Mouse (Mus musculus): Measurements from ENCODE around the gene Mark3. TPM values are rescaled to one million over a fixed set of nuclear protein-coding genes. Genes with fewer than 3 reads are reported as not detected.

Mark3 gene
- polyA plus RNA-seq, 1 experiment, result not detected

GRCm38 (mm10) chr12:111674850-111675486 lies 100.6 kb downstream of the Mark3 start:
- no peak for TF ChIP-seq POLR2A (IDR thresholded peaks at IDR 0.05; ENCODE audit: insufficient read depth, low read depth, low read length)
- TF ChIP-seq CTCF (IDR thresholded peaks at IDR 0.05; ENCODE audit: insufficient read depth, low read depth, low read length), result no peak

GRCm38 (mm10) chr12:111675797-111676580 lies 101.7 kb downstream of the Mark3 start:
- Histone ChIP-seq H3K27ac (ENCODE audit: insufficient read depth, low read depth, low read length) (no peak overlapping the region), H3K4me1 (ENCODE audit: control insufficient read depth, insufficient read depth, low read length) (peaks cover 39% of the 10 kb centered on the region), H3K4me3 (ENCODE audit: insufficient read depth, low read depth, low read length) (no peak overlapping the region)
- WGBS, result 90% methylated on average over 6 of the region's 6 CpGs
- TF ChIP-seq CTCF (IDR thresholded peaks at IDR 0.05; ENCODE audit: insufficient read depth, low read depth, low read length) (no peak), POLR2A (IDR thresholded peaks at IDR 0.05; ENCODE audit: insufficient read depth, low read depth, low read length) (no peak)

More at GRCm38 (mm10) chr12:111674850-111675486, 100.6 kb downstream of the Mark3 start:
- WGBS, result 60% methylated on average over 2 of the region's 2 CpGs
- Histone ChIP-seq H3K4me3 (ENCODE audit: insufficient read depth, low read depth, low read length) (no peak overlapping the region), H3K4me1 (ENCODE audit: control insufficient read depth, insufficient read depth, low read length) (peaks cover 29% of the 10 kb centered on the region), H3K27ac (ENCODE audit: insufficient read depth, low read depth, low read length) (no peak overlapping the region)

GRCm38 (mm10) chr12:111677421-111677820 lies 103.1 kb downstream of the Mark3 start:
- no peak for TF ChIP-seq CTCF (IDR thresholded peaks at IDR 0.05; ENCODE audit: insufficient read depth, low read depth, low read length)
- no peak for TF ChIP-seq POLR2A (IDR thresholded peaks at IDR 0.05; ENCODE audit: insufficient read depth, low read depth, low read length)
- H3K4me1 ChIP-seq (ENCODE audit: control insufficient read depth, insufficient read depth, low read length), result peaks cover 50% of the 10 kb centered on the region
- peak overlapping the region; percentile 84 for H3K4me3 ChIP-seq (ENCODE audit: insufficient read depth, low read depth, low read length)
- H3K27ac ChIP-seq (ENCODE audit: insufficient read depth, low read depth, low read length), result peak overlapping the region; percentile 99
- 1% methylated on average over 5 of the region's 5 CpGs for WGBS

- no peak for TF ChIP-seq CTCF (IDR thresholded peaks at IDR 0.05; ENCODE audit: insufficient read depth, low read depth, low read length)
- TF ChIP-seq POLR2A (IDR thresholded peaks at IDR 0.05; ENCODE audit: insufficient read depth, low read depth, low read length), result peak; percentile 73
- H3K4me1 ChIP-seq (ENCODE audit: control insufficient read depth, insufficient read depth, low read length), result peaks cover 50% of the 10 kb centered on the region
- H3K4me3 ChIP-seq (ENCODE audit: insufficient read depth, low read depth, low read length), result peak within 1 kb of the TSS; percentile 84
- WGBS, result under 1% methylated on average over 51 of the region's 51 CpGs
- H3K27ac ChIP-seq (ENCODE audit: insufficient read depth, low read depth, low read length), result peak within 1 kb of the TSS; percentile 99
These were observed 103.8 kb downstream of the Mark3 start, which contains the start of gene Trmt61a for GRCm38 (mm10) chr12:111677882-111678669. Trmt61a (plus strand) TSS chr12:111678105.

- Histone ChIP-seq H3K27ac (ENCODE audit: insufficient read depth, low read depth, low read length) (0 out of 2 replicates have a peak overlapping the region, but pooled peaks have one; percentile 21), H3K4me3 (ENCODE audit: insufficient read depth, low read depth, low read length) (peak overlapping the region; percentile 84), H3K4me1 (ENCODE audit: control insufficient read depth, insufficient read depth, low read length) (peaks cover 55% of the 10 kb centered on the region)
- TF ChIP-seq CTCF (IDR thresholded peaks at IDR 0.05; ENCODE audit: insufficient read depth, low read depth, low read length) (no peak), POLR2A (IDR thresholded peaks at IDR 0.05; ENCODE audit: insufficient read depth, low read depth, low read length) (no peak)
- 7% methylated on average over 13 of the region's 13 CpGs for WGBS
These were observed 104.3 kb downstream of the Mark3 start for GRCm38 (mm10) chr12:111678670-111678933.

- 45% methylated on average over 7 of the region's 7 CpGs for WGBS
- TF ChIP-seq CTCF (IDR thresholded peaks at IDR 0.05; ENCODE audit: insufficient read depth, low read depth, low read length) (no peak), POLR2A (IDR thresholded peaks at IDR 0.05; ENCODE audit: insufficient read depth, low read depth, low read length) (no peak)
- Histone ChIP-seq H3K27ac (ENCODE audit: insufficient read depth, low read depth, low read length) (peak overlapping the region; percentile 38), H3K4me3 (ENCODE audit: insufficient read depth, low read depth, low read length) (peak overlapping the region; percentile 84), H3K4me1 (ENCODE audit: control insufficient read depth, insufficient read depth, low read length) (peaks cover 59% of the 10 kb centered on the region)
These were observed 104.7 kb downstream of the Mark3 start for GRCm38 (mm10) chr12:111678997-111679396.

- WGBS, result 50% methylated on average over 13 of the region's 13 CpGs
- peak overlapping the region; percentile 100 for H3K27ac ChIP-seq (ENCODE audit: insufficient read depth, low read depth, low read length)
- peaks cover 71% of the 10 kb centered on the region for H3K4me1 ChIP-seq (ENCODE audit: control insufficient read depth, insufficient read depth, low read length)
- H3K4me3 ChIP-seq (ENCODE audit: insufficient read depth, low read depth, low read length), result no peak overlapping the region
- no peak for TF ChIP-seq CTCF (IDR thresholded peaks at IDR 0.05; ENCODE audit: insufficient read depth, low read depth, low read length)
- no peak for TF ChIP-seq POLR2A (IDR thresholded peaks at IDR 0.05; ENCODE audit: insufficient read depth, low read depth, low read length)
These were observed 106.3 kb downstream of the Mark3 start for GRCm38 (mm10) chr12:111680661-111681060.

GRCm38 (mm10) chr12:111681305-111681704 lies 107.0 kb downstream of the Mark3 start:
- Histone ChIP-seq H3K4me1 (ENCODE audit: control insufficient read depth, insufficient read depth, low read length) (peaks cover 76% of the 10 kb centered on the region), H3K4me3 (ENCODE audit: insufficient read depth, low read depth, low read length) (peak overlapping the region; percentile 12; the same call in 1 of the 2 replicates), H3K27ac (ENCODE audit: insufficient read depth, low read depth, low read length) (peak overlapping the region; percentile 100)
- TF ChIP-seq CTCF (IDR thresholded peaks at IDR 0.05; ENCODE audit: insufficient read depth, low read depth, low read length) (no peak), POLR2A (IDR thresholded peaks at IDR 0.05; ENCODE audit: insufficient read depth, low read depth, low read length) (no peak)
- 29% methylated on average over 8 of the region's 8 CpGs for WGBS

Measured in olfactory bulb, adult 2 months (tissue).